Mouse (Mus musculus) neutrophil, adult 83 days (primary cell): ENCODE results near the gene Med7. TPM values are rescaled to one million over a fixed set of nuclear protein-coding genes. Genes with fewer than 3 reads are reported as not detected.

ENCODE experiments used
- total RNA-seq, 2 experiments: library from RNA; stranded (reverse); gene quantifications; one replicate each; pipeline ENCODE4 v1.2.4; 2023

Med7 gene
- 10 to 100 TPM; 32.0 to 43.4 TPM for total RNA-seq

DNA sequence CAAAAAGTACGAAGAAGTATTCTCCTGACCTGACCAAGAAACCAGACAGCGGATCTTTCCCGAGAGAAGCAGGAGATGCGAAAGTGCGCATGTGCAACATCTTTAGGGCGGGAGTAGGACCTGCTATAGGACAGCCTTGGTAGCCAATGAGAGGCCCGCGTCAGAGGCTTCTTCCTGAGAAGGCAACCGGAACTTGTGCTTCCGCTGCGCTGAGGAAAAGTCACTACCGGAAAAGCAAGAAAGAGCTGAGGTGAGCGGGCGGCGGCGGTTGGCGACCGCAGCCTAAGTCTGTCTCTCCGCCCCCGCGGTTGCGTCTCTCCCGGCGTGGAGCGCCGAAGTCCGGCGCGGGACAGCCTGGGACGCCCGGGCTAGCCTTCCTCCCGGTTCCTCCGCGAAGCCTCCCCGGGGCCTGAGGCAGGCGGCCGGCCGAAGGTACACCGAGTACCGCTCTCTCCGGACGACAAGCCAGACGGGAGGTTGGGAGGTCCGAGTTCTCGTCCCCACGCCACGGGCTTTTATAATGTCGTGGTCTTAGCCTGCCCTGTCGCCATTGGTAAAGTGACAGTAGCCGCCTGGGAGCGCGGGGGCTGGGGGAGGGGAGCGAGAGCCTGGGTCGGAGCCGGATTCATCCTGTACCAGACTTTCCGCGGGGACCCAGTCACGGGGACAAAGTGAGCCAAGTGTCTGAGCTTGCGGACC lies at the start of gene Med7:
Gene Med7 (plus strand): TSS at position 166 of the 699 bp plus-strand sequence.

DNA sequence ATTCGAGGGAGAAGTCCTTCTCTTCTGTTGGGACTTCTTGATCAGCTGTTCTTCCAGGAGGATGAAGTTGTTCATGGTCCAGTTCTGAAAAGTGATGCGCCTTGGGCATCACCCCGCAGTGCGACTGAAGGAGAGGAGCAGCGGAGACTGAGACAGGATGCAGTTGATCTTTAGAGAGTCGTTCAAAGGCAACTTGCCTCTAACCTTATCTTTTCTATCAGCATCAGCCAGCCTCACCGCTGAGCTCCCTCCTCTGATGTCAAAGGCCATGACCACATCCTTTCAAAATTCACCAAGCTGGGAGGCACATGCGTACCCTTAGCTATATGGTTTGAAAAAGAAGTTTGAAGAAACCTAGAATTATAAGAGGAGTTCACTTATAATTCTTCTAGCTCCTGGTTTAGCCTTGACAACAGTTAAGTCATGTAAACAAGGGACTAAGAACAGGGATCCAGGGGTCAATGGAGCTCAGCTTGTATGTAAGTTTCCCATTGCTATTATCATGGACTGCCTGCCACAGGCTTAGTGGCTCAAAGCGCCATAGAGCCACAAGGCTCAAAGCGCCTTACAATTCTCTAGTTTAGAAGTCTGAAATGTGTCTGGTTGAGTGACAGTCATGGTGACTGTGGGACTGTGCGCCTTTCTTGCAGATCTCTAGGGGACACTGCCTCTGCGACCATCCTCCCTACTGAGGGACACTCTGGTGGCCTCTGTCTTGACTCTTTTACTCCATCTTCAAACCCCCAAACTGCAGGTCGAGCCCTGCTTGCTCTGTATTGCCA lies 47.2 kb upstream of the Med7 start, which contains the start of gene Itk:
Gene Itk (minus strand): TSS at position 180 of the 782 bp plus-strand sequence.

DNA sequence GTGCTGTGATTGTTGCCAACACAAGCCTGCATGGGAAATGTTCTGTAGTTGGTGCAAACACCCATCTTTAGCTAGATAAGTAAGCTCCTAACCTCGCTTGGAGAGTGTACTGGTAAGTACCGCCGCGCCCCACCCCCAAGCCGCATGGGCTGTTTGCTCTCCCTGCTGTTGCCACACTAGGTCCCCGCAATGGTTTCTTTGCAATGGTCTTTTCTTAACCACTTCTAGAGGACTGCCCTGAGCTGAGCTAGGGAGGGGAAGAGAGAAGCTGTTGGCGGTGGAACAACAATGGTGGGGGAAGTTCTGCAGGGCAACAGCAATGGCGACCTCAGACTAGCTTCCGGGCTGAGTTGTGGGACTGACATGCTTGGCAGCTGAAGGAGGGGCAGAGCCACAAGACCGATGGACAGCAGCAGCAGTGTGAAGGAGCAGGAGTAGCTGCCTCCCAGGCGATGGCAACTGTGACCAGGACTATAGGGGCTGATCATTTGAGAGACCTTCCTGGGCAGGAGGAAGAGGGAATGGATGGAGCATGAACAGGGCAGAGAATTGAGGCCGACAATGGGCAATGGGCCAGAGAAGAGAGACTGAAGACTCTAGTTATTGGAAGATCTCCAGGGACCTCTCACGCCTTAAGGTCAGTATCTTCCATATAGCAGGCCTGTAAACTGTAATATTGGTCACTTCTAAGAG lies 40.4 kb upstream of the Med7 start, which contains the start of gene Fam71b:
Gene Fam71b (plus strand): TSS at position 393 of the 693 bp plus-strand sequence.

DNA sequence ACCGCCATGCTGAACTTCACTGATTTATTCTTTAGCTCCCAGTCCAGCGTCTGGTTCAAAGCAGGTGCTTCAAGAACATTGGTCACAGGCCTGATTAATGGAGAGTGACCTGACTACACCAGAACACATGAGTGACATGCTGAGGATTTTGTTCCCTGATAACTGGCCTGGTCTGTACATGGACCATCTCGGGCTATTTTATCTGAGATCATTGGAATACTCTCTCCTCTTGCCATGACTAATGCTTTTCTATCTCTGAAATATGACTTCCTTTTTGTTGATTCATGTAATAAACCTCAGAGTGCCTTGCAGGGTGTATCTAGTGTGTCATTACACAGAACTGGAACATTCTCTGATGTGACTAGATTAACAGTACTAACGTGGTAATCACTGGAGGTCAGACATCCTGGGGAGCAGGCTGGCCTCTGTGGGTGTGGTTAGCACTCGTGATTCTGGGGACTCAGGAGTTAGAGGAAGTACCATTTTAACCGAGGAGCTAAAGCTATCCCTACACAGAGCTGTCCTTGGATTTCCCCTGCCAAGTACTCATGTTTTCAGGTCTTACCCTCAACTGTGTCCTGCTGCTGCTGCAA lies 17.8 kb downstream of the Med7 start, which contains the start of gene Havcr2:
Gene Havcr2 (plus strand): TSS at position 483 of the 593 bp plus-strand sequence.

Other genes starting within 250 kb of the Med7 start
- not detected for gene Fndc9, start 201.4 kb upstream of the Med7 start, total RNA-seq
- gene Cyfip2, start 124.1 kb upstream of the Med7 start, total RNA-seq = 100 to 1,000 TPM; 186 to 192 TPM
- gene Itk, start 47.4 kb upstream of the Med7 start, total RNA-seq = 1 to 10 TPM; 2.1 TPM
- gene Fam71b, start 40.4 kb upstream of the Med7 start, total RNA-seq = 1 to 10 TPM in 1 of 2 experiments, under 1 TPM in 1; 0.93 to 1.8 TPM
- under 1 TPM; 0.44 to 0.53 TPM for gene Havcr2, start 18.0 kb downstream of the Med7 start, total RNA-seq
- gene Gm12169, start 87.3 kb downstream of the Med7 start, total RNA-seq = not detected
- gene BC053393, start 134.6 kb downstream of the Med7 start, total RNA-seq = not detected
- gene Dppa1, start 192.3 kb downstream of the Med7 start, total RNA-seq = not detected